Mouse (Mus musculus): ENCODE measurements around the gene Ctnnbl1.

DNA sequence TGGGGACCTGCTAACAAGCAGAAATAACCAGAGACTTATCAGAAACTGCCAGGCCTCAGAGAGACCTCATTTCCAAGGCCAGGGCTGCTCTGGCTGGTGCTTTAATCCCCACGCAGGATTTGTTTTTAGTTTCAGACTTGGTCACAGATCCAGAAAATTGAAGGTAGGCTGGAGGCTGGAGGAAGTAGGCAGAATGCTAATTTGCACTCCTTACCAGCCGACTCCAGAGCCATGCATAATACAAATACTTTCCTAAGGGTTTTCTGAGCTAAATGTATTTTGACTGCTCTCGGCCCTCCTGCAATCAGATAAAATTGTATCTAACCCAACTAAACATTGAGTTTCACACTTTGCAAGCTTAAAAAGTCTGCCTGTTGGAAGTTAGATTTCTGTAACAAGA lies 67.2 kb downstream of the Ctnnbl1 start:
- no peak for TF ChIP-seq POLR2A (IDR thresholded peaks at IDR 0.05; ENCODE audit: low read depth, low read length)
- no peak for TF ChIP-seq CTCF (IDR thresholded peaks at IDR 0.05; ENCODE audit: extremely low read depth, insufficient read depth, insufficient read length, insufficient replicate concordance)
